Mouse (Mus musculus): ENCODE data around the gene Spx. TPM values are rescaled to one million over a fixed set of nuclear protein-coding genes. Genes with fewer than 3 reads are reported as not detected.
A peak's percentile ranks its signal among the peaks of the same experiment; 100 is the strongest.

Spx gene
- total RNA-seq, 2 experiments from 2014 or later = 1.6 to 2.6 TPM

GRCm38 (mm10) chr6:142414597-142414996, 1.4 kb downstream of the Spx start:
- intact Hi-C loops (cut with DNase I) = no loop called here
- no peak for DNase-seq (ENCODE audit: low spot score in 2 of 2)

GRCm38 (mm10) chr6:142424976-142425375, 11.7 kb downstream of the Spx start:
- DNase-seq (ENCODE audit: low spot score in 2 of 2) = no peak
- intact Hi-C loops (cut with DNase I) = no loop called here

- DNase-seq (ENCODE audit: low spot score in 2 of 2) = no peak
- intact Hi-C loops (cut with DNase I) = no loop called here
Measured at GRCm38 (mm10) chr6:142429072-142429471, 15.8 kb downstream of the Spx start.

DNA sequence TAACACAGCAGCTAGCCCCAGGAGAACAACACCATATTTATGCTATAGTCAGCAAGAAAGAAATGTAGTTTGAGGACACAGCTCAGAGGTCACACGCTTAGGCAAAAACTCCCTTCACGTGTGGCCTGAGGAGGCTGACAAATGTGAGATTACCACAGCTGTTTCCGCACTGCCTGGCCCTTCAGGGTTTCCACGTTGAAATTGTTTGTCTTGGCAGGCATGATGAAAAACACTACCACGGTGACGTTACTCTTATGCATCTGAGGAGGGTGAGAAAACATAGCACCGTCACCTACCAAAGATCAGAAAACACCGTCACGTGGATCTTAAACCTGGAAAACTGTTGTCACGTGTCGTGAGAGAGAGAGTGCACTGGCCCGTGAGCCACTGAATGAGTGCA, 38.1 kb downstream of the Spx start:
- no peak for DNase-seq (ENCODE audit: low spot score in 2 of 2)
- intact Hi-C loops (cut with DNase I) = no loop called here

GRCm38 (mm10) chr6:142453311-142453710, 40.1 kb downstream of the Spx start:
- intact Hi-C loops (cut with DNase I) = no loop called here

DNA sequence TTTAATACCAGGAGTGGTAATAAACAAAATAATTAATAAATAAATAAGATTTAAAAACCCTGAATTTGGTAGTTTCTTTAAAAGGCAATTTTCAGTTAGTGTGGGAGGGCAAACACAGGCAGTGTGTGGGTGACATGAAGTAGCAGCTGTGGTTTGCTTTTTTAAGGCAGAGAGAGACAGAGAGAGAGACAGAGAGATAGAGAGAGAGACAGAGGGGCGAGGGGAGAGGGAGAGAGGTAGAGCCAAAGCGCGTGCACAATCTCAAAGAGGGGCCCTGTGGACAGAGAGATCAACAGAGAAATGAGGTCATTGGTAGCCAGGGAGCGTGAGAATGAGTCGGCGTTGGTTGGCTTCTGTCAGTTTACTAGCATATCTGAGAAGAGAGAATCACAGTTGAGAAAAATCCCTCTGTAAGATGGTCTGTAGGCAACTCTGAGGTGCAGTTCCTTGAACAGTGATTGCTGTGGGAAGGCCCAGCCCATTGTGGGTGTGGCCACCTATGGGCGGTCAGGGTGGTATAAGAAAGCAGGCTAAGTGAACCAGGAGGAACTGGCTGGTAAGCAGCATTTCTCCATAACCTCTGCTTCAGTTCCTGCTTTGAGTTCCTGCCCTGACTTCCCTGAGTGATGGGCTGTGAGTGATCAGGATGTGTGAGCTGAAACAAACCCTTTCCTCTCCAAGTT, 42.2 kb downstream of the Spx start:
- intact Hi-C loops (cut with DNase I) = no loop called here
- peak in 1 of 2 experiments; percentile 26 for DNase-seq (ENCODE audit: low spot score in 2 of 2)

More at GRCm38 (mm10) chr6:142453311-142453710, 40.1 kb downstream of the Spx start:
- DNase-seq (ENCODE audit: low spot score in 2 of 2) = no peak

- no peak for DNase-seq (ENCODE audit: low spot score in 2 of 2)
- intact Hi-C loops (cut with DNase I) = no loop called here
Measured at GRCm38 (mm10) chr6:142458010-142458409, 44.8 kb downstream of the Spx start.

GRCm38 (mm10) chr6:142459017-142459678, 45.9 kb downstream of the Spx start:
- no peak for DNase-seq (ENCODE audit: low spot score in 2 of 2)
- intact Hi-C loops (cut with DNase I) = no loop called here

DNA sequence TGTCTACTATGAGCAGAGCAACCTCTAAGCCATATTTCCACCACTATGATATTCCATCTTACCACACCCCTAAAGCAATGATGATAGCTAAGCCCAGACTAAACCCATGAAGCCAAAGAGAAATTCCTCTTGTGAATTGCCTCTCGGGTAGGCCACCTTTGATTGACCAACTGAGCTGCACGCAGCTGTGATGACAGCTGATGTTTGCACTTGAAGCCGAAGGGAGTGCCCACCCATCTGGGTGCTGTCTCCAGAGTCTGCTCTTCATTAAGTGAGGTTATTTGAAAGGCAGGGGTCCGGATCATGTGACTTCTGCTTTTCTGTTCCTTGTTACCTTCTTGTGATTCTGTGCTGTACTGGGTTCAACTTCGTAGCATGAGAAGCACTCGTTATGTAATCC, 49.0 kb downstream of the Spx start:
- DNase-seq (ENCODE audit: low spot score in 2 of 2) = no peak
- intact Hi-C loops (cut with DNase I) = no loop called here

Other genes with a start within 250 kb of the Spx start
- gene Slco1a6, start 204.9 kb upstream of the Spx start, total RNA-seq (2021) = not detected
- not detected for gene Iapp, start 115.0 kb upstream of the Spx start, total RNA-seq (2021)
- gene Slco1a5, start 90.5 kb upstream of the Spx start, total RNA-seq (2021) = under 1 TPM in 1 of 2 experiments, not detected in 1; 0.16 TPM
- gene Pyroxd1, start 67.8 kb upstream of the Spx start, total RNA-seq (2021) = 10 to 100 TPM; 13.6 to 15.1 TPM
- 10 to 100 TPM; 19.9 to 20.2 TPM for gene Recql, start 26.4 kb upstream of the Spx start, total RNA-seq (2021)
- 10 to 100 TPM; 33.5 to 34.8 TPM for gene Golt1b, start 26.2 kb upstream of the Spx start, total RNA-seq (2021)
- not detected for gene Gys2, start 59.7 kb downstream of the Spx start, total RNA-seq (2021)
- gene Ldhb, start 94.5 kb downstream of the Spx start, total RNA-seq (2021) = 100 to 1,000 TPM; 832 to 838 TPM
- gene Kcnj8, start 158.2 kb downstream of the Spx start, total RNA-seq (2021) = 1 to 10 TPM; 2.0 to 3.0 TPM